Mouse (Mus musculus): ENCODE measurements around the gene Olfr1388. TPM values are rescaled to one million over a fixed set of nuclear protein-coding genes. Genes with fewer than 3 reads are reported as not detected.
"Not testable (repeated sequence)": the region's sequence is repeated elsewhere in the genome, so short reads cannot be mapped to it uniquely, and the experiment has no call there.

Gene Olfr1388
- polyA plus RNA-seq, 1 experiment from 2014 or later: not detected

DNA sequence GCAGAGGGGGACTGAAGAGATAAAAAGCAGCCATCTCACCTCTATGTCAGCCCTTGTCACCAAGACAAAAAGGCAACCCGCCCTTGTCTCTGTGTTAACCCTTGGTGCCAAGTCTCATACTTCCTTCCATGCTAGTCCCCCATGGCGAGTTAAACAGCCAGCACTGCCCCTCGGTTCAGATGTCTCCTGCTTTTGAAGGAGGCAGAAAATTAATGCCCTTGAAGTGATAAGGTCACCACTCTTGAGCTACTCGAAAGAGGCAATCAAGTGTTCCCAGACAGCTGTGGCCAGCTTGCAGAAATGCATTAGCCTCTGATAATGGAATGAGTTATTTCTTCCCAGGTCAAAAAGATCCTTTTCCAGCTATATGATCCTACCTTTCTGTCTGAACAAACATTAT is 49.5 kb downstream of the Olfr1388 start:
- no peak for ATAC-seq
- H3K9ac ChIP-seq (ENCODE audit: low read depth, low read length): no peak overlapping the region
- no peak overlapping the region for H3K27ac ChIP-seq (ENCODE audit: low read length)
- H3K9me3 ChIP-seq (replicated peaks; ENCODE audit: control insufficient read depth, low read length, poor library complexity, severe bottlenecking): no peaks in the 10 kb centered on the region
- no peaks in the 10 kb centered on the region for H3K27me3 ChIP-seq (ENCODE audit: control insufficient read depth, insufficient read depth, low read depth, low read length)
- H3K4me1 ChIP-seq (ENCODE audit: control insufficient read depth, insufficient read depth, low read length): no peaks in the 10 kb centered on the region
- 59% methylated on average over 4 of the region's 4 CpGs for WGBS
- no peaks in the 10 kb centered on the region for H3K36me3 ChIP-seq (ENCODE audit: control insufficient read depth, insufficient read depth, low read length)
- no peak overlapping the region for H3K4me2 ChIP-seq (ENCODE audit: low read length)
- H3K4me3 ChIP-seq (ENCODE audit: low read depth, low read length): no peak overlapping the region

DNA sequence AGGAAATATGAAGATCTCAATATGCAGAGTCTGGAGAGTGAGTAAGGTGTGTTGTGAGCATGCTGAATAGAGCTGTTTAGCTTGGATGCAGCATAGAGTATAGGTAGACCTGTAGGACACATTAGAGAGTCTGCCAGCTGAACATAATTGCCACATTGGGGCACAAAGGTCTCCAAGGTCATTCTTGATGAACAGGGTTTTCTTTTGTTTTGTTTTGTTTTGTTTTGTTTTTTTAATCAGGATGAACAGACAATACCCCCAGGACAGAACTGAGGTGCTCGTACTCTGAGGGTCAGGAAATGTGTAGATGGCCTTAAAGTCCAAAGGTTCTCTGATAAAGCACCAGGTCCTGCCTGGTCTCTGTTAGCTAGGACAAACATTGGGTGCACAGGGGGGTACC is 52.3 kb downstream of the Olfr1388 start, which contains the start of gene Olfr1385:
Olfr1385 (plus strand) TSS at position 301 of the 400 bp plus-strand sequence.
- not testable (repeated sequence) for H3K4me2 ChIP-seq (ENCODE audit: low read length); H3K27ac ChIP-seq (ENCODE audit: low read length); H3K4me1 ChIP-seq (ENCODE audit: control insufficient read depth, insufficient read depth, low read length); H3K9me3 ChIP-seq (replicated peaks; ENCODE audit: control insufficient read depth, low read length, poor library complexity, severe bottlenecking); ATAC-seq; H3K9ac ChIP-seq (ENCODE audit: low read depth, low read length); H3K36me3 ChIP-seq (ENCODE audit: control insufficient read depth, insufficient read depth, low read length); H3K27me3 ChIP-seq (ENCODE audit: control insufficient read depth, insufficient read depth, low read depth, low read length); H3K4me3 ChIP-seq (ENCODE audit: low read depth, low read length)
- 88% methylated on average over 1 of the region's 1 CpGs for WGBS

Other genes starting within 250 kb of the Olfr1388 start
- gene Btnl9, start 249.5 kb upstream of the Olfr1388 start, polyA plus RNA-seq (2015; fragmentation: Nextera tagmentation; extraction: Ambion mirVana): 0.10 and 0.39 TPM in 2 replicates
- 38.6 and 43.4 TPM in 2 replicates for gene Zfp62, start 233.3 kb upstream of the Olfr1388 start, polyA plus RNA-seq (2015; fragmentation: Nextera tagmentation; extraction: Ambion mirVana)
- gene Mgat1, start 192.4 kb upstream of the Olfr1388 start, polyA plus RNA-seq (2015; fragmentation: Nextera tagmentation; extraction: Ambion mirVana): 33.5 and 34.3 TPM in 2 replicates
- not detected in 2 replicates for gene Olfr1393, start 158.3 kb upstream of the Olfr1388 start, polyA plus RNA-seq (2015; fragmentation: Nextera tagmentation; extraction: Ambion mirVana)
- not detected in 2 replicates for gene Olfr1392, start 151.3 kb upstream of the Olfr1388 start, polyA plus RNA-seq (2015; fragmentation: Nextera tagmentation; extraction: Ambion mirVana)
- not detected in 2 replicates for gene Olfr10, start 131.9 kb upstream of the Olfr1388 start, polyA plus RNA-seq (2015; fragmentation: Nextera tagmentation; extraction: Ambion mirVana)
- not detected in 2 replicates for gene Olfr1391, start 113.9 kb upstream of the Olfr1388 start, polyA plus RNA-seq (2015; fragmentation: Nextera tagmentation; extraction: Ambion mirVana)
- gene Olfr1390, start 101.4 kb upstream of the Olfr1388 start, polyA plus RNA-seq (2015; fragmentation: Nextera tagmentation; extraction: Ambion mirVana): not detected in 2 replicates
- gene Olfr1389, start 13.6 kb upstream of the Olfr1388 start, polyA plus RNA-seq (2015; fragmentation: Nextera tagmentation; extraction: Ambion mirVana): not detected in 2 replicates
- gene Olfr1387, start 18.7 kb downstream of the Olfr1388 start, polyA plus RNA-seq (2015; fragmentation: Nextera tagmentation; extraction: Ambion mirVana): not detected in 2 replicates
- not detected in 2 replicates for gene Olfr1386, start 28.4 kb downstream of the Olfr1388 start, polyA plus RNA-seq (2015; fragmentation: Nextera tagmentation; extraction: Ambion mirVana)
- not detected in 2 replicates for gene Olfr1385, start 52.4 kb downstream of the Olfr1388 start, polyA plus RNA-seq (2015; fragmentation: Nextera tagmentation; extraction: Ambion mirVana)
- gene Olfr1384, start 70.1 kb downstream of the Olfr1388 start, polyA plus RNA-seq (2015; fragmentation: Nextera tagmentation; extraction: Ambion mirVana): not detected in 2 replicates
- not detected in 2 replicates for gene Olfr1383, start 83.0 kb downstream of the Olfr1388 start, polyA plus RNA-seq (2015; fragmentation: Nextera tagmentation; extraction: Ambion mirVana)
- not detected in 2 replicates for gene Olfr1382, start 91.6 kb downstream of the Olfr1388 start, polyA plus RNA-seq (2015; fragmentation: Nextera tagmentation; extraction: Ambion mirVana)
- not detected in 2 replicates for gene Olfr1381, start 106.8 kb downstream of the Olfr1388 start, polyA plus RNA-seq (2015; fragmentation: Nextera tagmentation; extraction: Ambion mirVana)
- gene Olfr1380, start 120.3 kb downstream of the Olfr1388 start, polyA plus RNA-seq (2015; fragmentation: Nextera tagmentation; extraction: Ambion mirVana): not detected in 2 replicates
- gene Flt4, start 172.6 kb downstream of the Olfr1388 start, polyA plus RNA-seq (2015; fragmentation: Nextera tagmentation; extraction: Ambion mirVana): 1.6 TPM in 2 replicates
- gene Scgb3a1, start 227.0 kb downstream of the Olfr1388 start, polyA plus RNA-seq (2015; fragmentation: Nextera tagmentation; extraction: Ambion mirVana): 0.70 TPM in 1 of 2 replicates, not detected in the other

Measured in midbrain, embryonic 16.5 days (tissue).